Mouse (Mus musculus): ENCODE measurements around the gene Myocd.
A peak's percentile ranks its signal among the peaks of the same experiment; 100 is the strongest.

Myocd gene

GRCm38 (mm10) chr11:65213806-65214205 lies 56.0 kb downstream of the Myocd start:
- DNase-seq (ENCODE audit: low read depth): no peak

- no peak for DNase-seq (ENCODE audit: low read depth)
Observed at GRCm38 (mm10) chr11:65211701-65212100, 58.1 kb downstream of the Myocd start.

DNA sequence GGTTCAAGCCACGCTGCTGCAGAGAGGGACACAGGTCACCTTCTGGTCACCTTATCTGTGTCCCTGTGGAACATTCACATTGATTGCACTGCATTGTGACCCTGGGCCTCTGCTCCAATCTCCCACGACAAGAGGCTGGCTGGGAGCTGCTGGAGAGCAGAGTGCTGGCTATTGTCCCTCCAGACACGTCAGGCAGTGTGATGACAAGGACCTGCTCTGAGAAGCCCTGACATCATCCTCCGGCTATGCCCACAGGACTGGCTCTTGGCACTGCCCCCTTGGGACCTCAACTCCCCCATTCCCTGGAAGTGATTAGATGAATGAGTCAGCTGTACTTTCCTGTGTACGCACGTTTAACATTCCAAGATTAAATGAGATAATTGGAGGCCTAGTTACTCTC lies 60.3 kb downstream of the Myocd start:
- DNase-seq (ENCODE audit: low read depth): peak; percentile 62

DNA sequence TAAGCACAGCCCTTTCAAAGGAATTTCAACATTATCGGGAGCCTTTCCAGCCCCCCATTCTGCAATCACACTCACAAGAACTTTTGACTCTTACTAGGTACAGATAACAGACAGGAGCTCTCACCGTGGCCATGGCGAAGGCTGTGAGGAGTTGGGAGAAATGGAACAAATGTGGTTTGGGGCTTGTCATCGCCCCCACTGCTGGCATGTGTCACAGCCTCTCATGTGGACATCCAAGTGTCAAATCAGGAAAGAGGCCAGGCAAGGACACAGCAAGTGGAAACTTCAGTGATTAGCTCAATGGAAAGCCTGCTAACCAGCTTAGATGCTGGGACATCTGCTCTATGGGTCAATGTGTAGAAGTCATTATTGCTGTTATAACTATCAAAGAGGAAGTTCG lies 64.5 kb downstream of the Myocd start:
- no peak for DNase-seq (ENCODE audit: low read depth)

DNA sequence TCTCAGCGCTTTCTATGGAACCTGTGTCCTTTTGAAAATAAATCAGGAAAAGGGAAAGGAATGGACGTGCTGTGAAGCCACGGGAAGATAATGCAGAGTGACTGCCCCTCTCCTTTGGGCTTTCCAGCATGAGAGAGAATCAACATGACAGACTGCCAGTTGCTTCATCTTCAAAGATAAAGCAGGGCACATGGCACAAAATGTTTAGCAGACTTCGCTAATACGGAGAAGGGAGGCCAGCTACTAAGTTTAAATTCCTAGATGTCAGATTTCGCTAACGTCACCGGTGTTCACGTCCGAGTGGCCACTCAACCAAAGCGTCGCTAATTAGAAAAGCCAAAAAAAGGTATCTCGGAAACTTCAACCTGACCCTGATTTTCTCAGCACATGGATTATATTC lies 65.1 kb downstream of the Myocd start:
- no peak for DNase-seq (ENCODE audit: low read depth)

GRCm38 (mm10) chr11:65203020-65203419 lies 66.8 kb downstream of the Myocd start:
- no peak for DNase-seq (ENCODE audit: low read depth)

DNA sequence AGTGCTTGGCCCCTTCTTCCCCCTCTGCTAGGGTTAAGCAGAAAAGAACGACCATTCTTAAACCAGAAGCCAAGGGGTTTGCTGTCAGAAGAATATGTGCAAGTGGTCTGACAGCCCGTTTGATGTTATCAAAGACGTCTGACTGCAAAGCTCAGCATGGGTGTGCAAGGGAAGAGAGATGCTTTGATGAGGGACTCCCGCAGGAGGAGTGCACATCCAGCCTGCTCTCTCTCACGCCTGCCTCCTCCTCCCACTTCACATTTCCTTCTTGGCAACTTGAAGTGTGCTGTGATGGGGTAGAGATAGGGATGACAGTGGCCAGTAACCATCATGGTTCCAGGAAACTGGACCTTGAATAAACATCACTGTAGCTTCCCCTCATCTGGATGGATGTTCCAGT lies 67.6 kb downstream of the Myocd start:
- no peak for DNase-seq (ENCODE audit: low read depth)

GRCm38 (mm10) chr11:65198026-65198425 lies 71.8 kb downstream of the Myocd start:
- no peak for DNase-seq (ENCODE audit: low read depth)

DNA sequence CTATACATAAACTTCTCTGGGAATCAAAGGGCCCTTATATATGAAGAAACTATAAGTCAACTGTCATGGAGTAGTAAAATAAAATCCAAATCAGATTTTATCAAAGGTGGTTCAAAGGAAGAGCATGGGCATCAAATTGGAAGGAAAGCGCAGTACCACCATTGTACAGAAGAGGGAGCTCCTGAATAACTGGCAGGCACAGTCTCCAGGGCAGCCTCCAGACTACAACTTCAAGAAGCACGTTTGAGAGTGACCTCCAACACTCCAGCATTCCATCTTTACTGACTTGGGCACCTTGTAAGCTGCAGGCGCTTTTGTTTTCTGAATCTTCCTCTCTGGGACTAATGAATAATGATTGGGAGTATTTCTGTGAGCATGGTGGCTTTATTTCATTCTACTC lies 72.5 kb downstream of the Myocd start:
- peak; percentile 86 for DNase-seq (ENCODE audit: low read depth)

- no peak for DNase-seq (ENCODE audit: low read depth)
Observed at GRCm38 (mm10) chr11:65186974-65187373, 82.8 kb downstream of the Myocd start.

DNA sequence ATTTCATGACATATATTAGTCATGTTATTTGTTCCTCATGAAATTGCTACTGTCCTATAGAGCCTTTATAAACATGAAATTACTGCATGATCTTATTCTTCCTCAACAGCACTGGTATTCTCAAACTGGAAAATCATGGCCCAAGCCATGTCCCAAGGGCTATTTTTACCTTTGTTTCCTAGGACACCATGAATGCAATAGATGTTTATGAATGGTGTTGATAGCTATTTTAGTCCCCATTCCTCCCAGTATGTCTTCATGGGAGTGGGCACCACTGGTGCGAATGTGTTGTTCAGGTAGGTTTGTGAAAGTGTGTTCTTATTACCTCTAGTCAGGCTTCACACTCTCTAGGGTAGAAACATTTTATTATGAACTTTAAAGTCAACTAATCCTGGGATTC lies 84.7 kb downstream of the Myocd start:
- DNase-seq (ENCODE audit: low read depth): no peak

DNA sequence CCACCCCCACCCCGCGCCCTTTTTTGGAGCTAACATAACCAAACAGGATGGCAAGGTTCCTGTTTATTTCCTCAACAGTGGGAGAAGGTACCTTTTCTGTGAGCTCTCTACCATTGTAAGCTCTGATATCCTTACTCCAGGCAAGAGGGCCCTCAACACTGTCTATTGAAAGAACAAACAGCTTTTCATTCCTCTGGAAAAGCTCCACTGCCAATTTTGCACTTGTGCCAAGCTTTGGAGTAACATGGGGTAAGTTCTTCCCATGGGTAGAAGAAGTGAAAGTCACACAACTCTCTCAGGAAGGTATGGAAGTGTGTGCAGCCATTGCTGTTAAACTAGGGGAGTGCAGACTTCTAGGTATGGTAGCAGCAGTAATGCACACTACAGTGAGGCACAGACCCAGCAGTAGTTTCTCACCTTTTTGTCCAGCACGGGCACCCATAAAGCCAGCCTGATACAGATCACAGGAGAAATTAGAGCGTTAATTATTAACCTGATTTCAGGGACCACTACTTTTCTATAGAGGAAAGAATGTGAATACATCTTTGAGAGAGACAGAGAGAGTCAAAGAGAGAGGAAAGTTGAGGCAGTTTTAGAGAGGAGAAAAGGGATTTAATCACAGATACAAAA lies 99.6 kb downstream of the Myocd start:
- peak; percentile 6 for DNase-seq (ENCODE audit: low read depth)

DNA sequence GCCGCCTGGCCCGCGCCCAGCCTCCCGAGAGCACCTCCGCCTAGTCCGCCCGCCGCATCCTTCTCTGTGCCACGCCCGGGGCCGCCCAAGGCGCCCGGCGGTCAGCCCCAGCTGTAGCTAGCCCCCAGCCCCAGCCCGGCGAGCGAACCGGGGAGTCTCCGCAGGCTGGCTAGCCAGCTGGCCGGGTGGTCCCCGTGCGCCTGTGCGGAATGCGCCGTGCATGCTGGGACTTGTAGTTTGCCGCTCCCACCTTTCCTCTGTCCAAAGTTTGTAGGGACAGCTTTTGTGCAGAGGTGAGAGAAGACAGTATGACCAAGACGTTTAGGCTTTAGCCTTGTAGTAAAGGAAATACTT lies 107.0 kb downstream of the Myocd start, which contains the start of gene Arhgap44:
Gene Arhgap44 (minus strand): TSS at position 195 of the 354 bp plus-strand sequence.
- DNase-seq (ENCODE audit: low read depth): peak; percentile 66

- DNase-seq (ENCODE audit: low read depth): peak; percentile 5
Observed at GRCm38 (mm10) chr11:65161881-65162766, 107.7 kb downstream of the Myocd start.

DNA sequence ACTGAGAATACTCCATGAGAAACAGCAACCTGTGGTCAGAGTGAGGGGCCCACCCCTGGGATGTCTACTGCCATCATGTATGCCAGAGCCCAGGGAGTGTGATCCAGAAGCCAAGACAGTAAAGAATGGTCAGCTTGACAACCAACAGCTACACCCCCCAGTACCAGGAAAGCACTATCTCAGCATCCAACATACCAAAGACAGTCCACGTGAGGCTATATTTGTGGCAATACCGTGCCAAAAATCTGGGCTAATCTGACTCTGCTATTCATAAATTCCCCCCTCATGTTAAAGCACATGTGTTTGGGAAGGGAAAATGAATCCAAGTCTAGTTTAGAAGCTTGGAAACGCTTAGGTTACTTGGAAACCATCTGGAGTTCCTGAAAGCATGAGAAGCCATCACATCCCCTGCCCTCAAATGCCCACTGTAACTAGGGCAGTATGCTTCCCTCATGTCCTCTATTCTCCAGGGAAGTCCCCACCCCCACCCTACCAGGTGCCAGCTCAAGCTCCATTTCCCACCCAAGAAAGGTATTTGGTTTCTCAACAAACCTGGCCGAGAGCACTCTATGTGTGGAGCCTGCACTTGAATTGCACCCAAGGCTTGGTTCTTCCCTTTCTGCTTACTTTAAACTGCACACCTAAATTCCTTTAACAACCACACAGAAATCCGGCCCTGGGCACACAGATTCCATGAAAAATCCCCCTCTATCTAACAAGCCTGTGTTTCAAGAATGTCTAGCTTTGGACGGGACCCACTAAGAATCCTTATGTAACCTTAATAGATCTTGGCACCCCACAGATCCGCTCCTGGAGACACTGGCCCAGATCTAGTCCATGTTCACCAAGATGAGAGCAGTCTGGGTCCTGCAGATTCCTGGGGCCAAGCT lies 108.6 kb downstream of the Myocd start:
- DNase-seq (ENCODE audit: low read depth): peak; percentile 2

DNA sequence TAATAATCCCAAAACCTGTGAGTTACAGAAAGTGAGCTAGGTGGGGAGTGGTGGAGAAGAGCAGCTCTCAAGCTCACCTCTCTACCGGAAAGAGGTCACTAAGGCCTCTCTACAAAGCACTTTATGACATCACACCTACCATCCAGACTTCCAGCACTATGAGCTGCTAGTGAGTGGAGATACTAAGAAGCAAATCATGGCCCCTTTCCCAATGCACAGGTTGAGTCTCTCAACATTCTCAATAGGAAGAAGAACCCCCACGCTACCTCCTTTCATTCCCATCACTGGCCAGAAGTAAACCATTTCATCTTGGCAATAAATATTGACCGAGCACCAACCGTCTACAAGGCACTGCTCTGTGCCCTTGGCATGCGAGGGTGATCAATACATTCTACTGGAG lies 110.0 kb downstream of the Myocd start, which contains the start of gene 1700086D15Rik:
Gene 1700086D15Rik (minus strand): TSS at position 101 of the 400 bp plus-strand sequence.
- no peak for DNase-seq (ENCODE audit: low read depth)

DNA sequence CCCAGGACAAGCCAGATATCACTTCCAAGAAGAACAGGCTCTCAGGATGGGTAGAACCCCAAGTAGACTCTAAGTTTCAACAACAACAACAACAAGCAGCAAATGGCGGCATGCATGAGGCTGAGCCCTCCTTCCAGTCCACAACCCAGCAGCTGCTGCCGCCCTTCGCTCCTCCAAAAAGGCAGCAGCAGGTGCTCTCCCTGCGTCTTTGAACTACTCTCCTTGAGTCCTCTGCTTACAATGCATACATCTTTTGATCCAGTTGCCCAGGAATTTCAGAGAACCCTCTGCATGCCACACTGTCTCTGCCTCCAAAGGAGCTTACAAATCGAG lies 111.2 kb downstream of the Myocd start:
- DNase-seq (ENCODE audit: low read depth): no peak

GRCm38 (mm10) chr11:65157966-65158657 lies 111.7 kb downstream of the Myocd start:
- DNase-seq (ENCODE audit: low read depth): no peak

- DNase-seq (ENCODE audit: low read depth): no peak
Observed at GRCm38 (mm10) chr11:65153006-65153405, 116.8 kb downstream of the Myocd start.

- no peak for DNase-seq (ENCODE audit: low read depth)
Observed at GRCm38 (mm10) chr11:65148441-65148840, 121.3 kb downstream of the Myocd start.

- no peak for DNase-seq (ENCODE audit: low read depth)
Observed at GRCm38 (mm10) chr11:65142838-65143417, 126.9 kb downstream of the Myocd start.

Measured in NIH3T3 (cell line).